Mouse (Mus musculus): ENCODE measurements around the gene Cdk2ap2.

The Cdk2ap2 gene

GRCm38 (mm10) chr19:4139446-4139845 is 42.5 kb downstream of the Cdk2ap2 start, which contains the start of gene Gpr152:
TSS of gene Gpr152 (plus strand) at chr19:4139787.
- no peak for DNase-seq (ENCODE audit: low spot score)

GRCm38 (mm10) chr19:4140147-4140546 is 43.2 kb downstream of the Cdk2ap2 start:
- DNase-seq (ENCODE audit: low spot score), result no peak

- DNase-seq (ENCODE audit: low spot score), result no peak
Measured at GRCm38 (mm10) chr19:4142416-4143173, 45.6 kb downstream of the Cdk2ap2 start.

- no peak for DNase-seq (ENCODE audit: low spot score)
Measured at GRCm38 (mm10) chr19:4143759-4144268, 46.8 kb downstream of the Cdk2ap2 start, which contains the start of gene Cabp4. TSS of gene Cabp4 (minus strand) at chr19:4144033.

GRCm38 (mm10) chr19:4144550-4145498 is 47.8 kb downstream of the Cdk2ap2 start:
- no peak for DNase-seq (ENCODE audit: low spot score)

- no peak for DNase-seq (ENCODE audit: low spot score)
Measured at GRCm38 (mm10) chr19:4145936-4146335, 49.0 kb downstream of the Cdk2ap2 start.

GRCm38 (mm10) chr19:4146366-4147021 is 49.5 kb downstream of the Cdk2ap2 start:
- DNase-seq (ENCODE audit: low spot score), result no peak

GRCm38 (mm10) chr19:4147022-4147405 is 50.0 kb downstream of the Cdk2ap2 start:
- no peak for DNase-seq (ENCODE audit: low spot score)

GRCm38 (mm10) chr19:4147782-4148490 is 51.0 kb downstream of the Cdk2ap2 start:
- no peak for DNase-seq (ENCODE audit: low spot score)

- DNase-seq (ENCODE audit: low spot score), result peak; percentile 95
Measured at GRCm38 (mm10) chr19:4148491-4148806, 51.5 kb downstream of the Cdk2ap2 start, which contains the start of gene Coro1b. TSS of gene Coro1b (plus strand) at chr19:4148619.

Data from embryo, embryonic 10 days (tissue).